Mouse (Mus musculus): ENCODE measurements around the gene Lias.

DNA sequence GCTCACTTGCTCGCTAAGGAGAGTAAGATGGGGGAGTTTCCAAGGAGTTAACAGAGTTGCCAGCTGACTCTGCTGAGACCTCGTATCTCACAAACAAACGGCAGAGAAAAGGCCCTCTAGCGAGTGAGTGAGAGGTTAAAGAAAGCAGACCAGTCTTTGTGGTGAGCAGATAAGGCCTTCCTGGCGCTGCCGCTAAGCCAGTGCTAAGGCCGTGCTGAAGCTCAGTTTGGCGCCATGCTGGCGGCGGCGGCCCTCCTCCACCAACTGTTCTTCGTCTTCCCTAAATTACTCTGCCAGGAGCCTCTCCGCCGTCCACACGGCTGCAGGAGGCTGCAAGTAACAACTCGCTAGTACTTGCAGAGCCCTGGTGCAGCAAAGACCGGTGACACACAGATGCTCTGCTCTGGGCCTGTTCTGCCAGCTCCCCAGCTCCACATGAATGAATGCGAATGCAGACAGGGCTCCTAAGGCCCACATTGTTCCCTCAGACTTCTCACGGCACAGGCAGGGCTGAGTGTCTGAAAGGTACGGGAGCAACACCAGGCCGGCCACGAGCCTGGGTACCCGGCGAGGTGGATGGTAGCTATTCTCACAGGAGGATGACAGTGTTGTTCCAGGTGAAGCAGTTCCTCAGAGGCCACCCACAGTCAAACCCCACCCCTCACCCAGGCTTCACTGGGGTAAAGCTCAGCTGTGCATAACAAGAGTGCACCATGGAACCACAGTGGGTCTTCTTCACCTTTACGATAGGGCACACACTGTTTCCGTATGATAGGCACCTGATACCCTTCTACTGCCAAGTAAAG, 24.6 kb downstream of the Lias start:
- TF ChIP-seq POLR2A (IDR thresholded peaks at IDR 0.05; ENCODE audit: borderline replicate concordance, insufficient read depth, low read length) (no peak), CTCF (IDR thresholded peaks at IDR 0.05; ENCODE audit: borderline replicate concordance, insufficient read depth, low read depth, low read length) (no peak)

All from cerebellum, adult 2 months (tissue).